7 mouse cellular contexts compared by ENCODE assay signal in genomic region chr11:17460920-17461279, GRCm38 (mm10).
DNase-seq lines count a peak whose midpoint lies in the region; ATAC-seq and TF ChIP-seq lines count a peak whose summit lies in the region.

No protein-coding gene starts in this region.

- H3K27me3 ChIP-seq in embryonic facial prominence, embryonic 15.5 days = no peaks in the 10 kb centered on the region
- H3K27me3 ChIP-seq in hindbrain, postnatal 0 days (ENCODE audit: insufficient read depth, low read length) = no peaks in the 10 kb centered on the region
- H3K27me3 ChIP-seq in lung, embryonic 16.5 days (ENCODE audit: control insufficient read depth, insufficient read depth, low read depth, low read length) = no peaks in the 10 kb centered on the region
- no peaks in the 10 kb centered on the region for H3K27me3 ChIP-seq in stomach, postnatal 0 days (ENCODE audit: control insufficient read depth, insufficient read depth, low read length)
- H3K27me3 ChIP-seq in thymus, adult 2 months (ENCODE audit: control insufficient read depth, insufficient read depth, low read length) = no peaks in the 10 kb centered on the region

- H3K9me3 ChIP-seq in embryonic facial prominence, embryonic 15.5 days (replicated peaks) = no peaks in the 10 kb centered on the region
- H3K9me3 ChIP-seq in hindbrain, postnatal 0 days (ENCODE audit: low read length) = no peaks in the 10 kb centered on the region
- H3K9me3 ChIP-seq in lung, embryonic 16.5 days (ENCODE audit: control insufficient read depth, low read length) = no peaks in the 10 kb centered on the region
- H3K9me3 ChIP-seq in stomach, postnatal 0 days (ENCODE audit: control insufficient read depth, low read length) = no peaks in the 10 kb centered on the region

- H3K27ac ChIP-seq in embryonic facial prominence, embryonic 15.5 days (replicated peaks) = 0 out of 2 replicates have a peak overlapping the region, but pooled peaks have one; percentile 39
- H3K27ac ChIP-seq in hindbrain, postnatal 0 days = peak overlapping the region; percentile 54
- H3K27ac ChIP-seq in lung, embryonic 16.5 days (ENCODE audit: low read length) = peak overlapping the region; percentile 85
- H3K27ac ChIP-seq in stomach, postnatal 0 days (replicated peaks) = peak overlapping the region; percentile 25; the same call in 1 of the 2 replicates
- no peak overlapping the region for H3K27ac ChIP-seq in thymus, adult 2 months (ENCODE audit: control insufficient read depth, insufficient read depth, low read length)

- ATAC-seq in embryonic facial prominence, embryonic 15.5 days (ENCODE audit: insufficient number of reproducible peaks, low FRiP score, low TSS enrichment, low read depth) = no peak
- peak; percentile 39 for ATAC-seq in hindbrain, postnatal 0 days
- peak; percentile 65 for ATAC-seq in lung, embryonic 16.5 days (ENCODE audit: low read depth)
- no peak for ATAC-seq in stomach, postnatal 0 days (ENCODE audit: low FRiP score, low TSS enrichment)

- DNase-seq in brain, embryonic 18.5 days (ENCODE audit: low read depth, low spot score) = peak; percentile 28
- peak; percentile 70 for DNase-seq in hindbrain, postnatal 0 days (ENCODE audit: low spot score)
- peak; percentile 45 for DNase-seq in stomach, postnatal 0 days (ENCODE audit: low spot score)
- DNase-seq in thymus, postnatal 25 days = no peak
- DNase-seq in thymus, adult 2 months = no peak

- H3K9ac ChIP-seq in embryonic facial prominence, embryonic 15.5 days = no peak overlapping the region
- no peak overlapping the region for H3K9ac ChIP-seq in hindbrain, postnatal 0 days (replicated peaks; ENCODE audit: low read length)
- peak overlapping the region; percentile 49; the same call in 1 of the 2 replicates for H3K9ac ChIP-seq in lung, embryonic 16.5 days (ENCODE audit: low read length)
- H3K9ac ChIP-seq in stomach, postnatal 0 days (ENCODE audit: low read length) = no peak overlapping the region

- no peak for TF ChIP-seq EP300 in stomach, postnatal 0 days (optimal IDR thresholded peaks at IDR 0.05)

- H3K4me2 ChIP-seq in embryonic facial prominence, embryonic 15.5 days (replicated peaks) = peak overlapping the region; percentile 48
- H3K4me2 ChIP-seq in hindbrain, postnatal 0 days (ENCODE audit: low read depth, low read length) = peak overlapping the region; percentile 38
- peak overlapping the region; percentile 58 for H3K4me2 ChIP-seq in lung, embryonic 16.5 days (ENCODE audit: low read depth, low read length)
- H3K4me2 ChIP-seq in stomach, postnatal 0 days (replicated peaks; ENCODE audit: low read depth) = peak overlapping the region; percentile 35

- H3K36me3 ChIP-seq in embryonic facial prominence, embryonic 15.5 days = no peaks in the 10 kb centered on the region
- H3K36me3 ChIP-seq in hindbrain, postnatal 0 days (ENCODE audit: insufficient read depth, low read length) = no peaks in the 10 kb centered on the region
- no peaks in the 10 kb centered on the region for H3K36me3 ChIP-seq in lung, embryonic 16.5 days (ENCODE audit: control insufficient read depth, insufficient read depth, low read length)
- H3K36me3 ChIP-seq in stomach, postnatal 0 days (ENCODE audit: control insufficient read depth, insufficient read depth, low read length) = no peaks in the 10 kb centered on the region
- H3K36me3 ChIP-seq in thymus, adult 2 months (ENCODE audit: control insufficient read depth, insufficient read depth, low read length) = no peaks in the 10 kb centered on the region

- WGBS in embryonic facial prominence, embryonic 15.5 days = 3% methylated on average over 13 of the region's 13 CpGs
- 2% methylated on average over 13 of the region's 13 CpGs for WGBS in hindbrain, postnatal 0 days
- WGBS in lung, embryonic 16.5 days = 6% methylated on average over 13 of the region's 13 CpGs
- WGBS in stomach, postnatal 0 days = 2% methylated on average over 13 of the region's 13 CpGs
- 18% methylated on average over 13 of the region's 13 CpGs for WGBS in thymus, adult 2 months

- H3K4me1 ChIP-seq in embryonic facial prominence, embryonic 15.5 days = peaks cover 13% of the 10 kb centered on the region
- 0 out of 2 replicates have a peak, but pooled peaks cover 7% of the 10 kb centered on the region for H3K4me1 ChIP-seq in hindbrain, postnatal 0 days (ENCODE audit: insufficient read depth, low read length)
- peaks cover 2% of the 10 kb centered on the region; the same call in 1 of the 2 replicates for H3K4me1 ChIP-seq in lung, embryonic 16.5 days (replicated peaks; ENCODE audit: control insufficient read depth, insufficient read depth, low read length)
- H3K4me1 ChIP-seq in stomach, postnatal 0 days (replicated peaks; ENCODE audit: control insufficient read depth, insufficient read depth) = no peaks in the 10 kb centered on the region
- no peaks in the 10 kb centered on the region for H3K4me1 ChIP-seq in thymus, adult 2 months (replicated peaks; ENCODE audit: control insufficient read depth, insufficient read depth, low read length)

- no peak for TF ChIP-seq CTCF in hindbrain, postnatal 0 days (IDR thresholded peaks at IDR 0.05; ENCODE audit: low read depth)
- TF ChIP-seq CTCF in stomach, postnatal 0 days (IDR thresholded peaks at IDR 0.05; ENCODE audit: low read depth) = no peak
- TF ChIP-seq CTCF in thymus, adult 2 months (IDR thresholded peaks at IDR 0.05; ENCODE audit: borderline replicate concordance, control insufficient read depth, extremely low read depth, insufficient read depth, low read length, poor library complexity) = no peak

- no peak for TF ChIP-seq POLR2A in thymus, adult 2 months (IDR thresholded peaks at IDR 0.05; ENCODE audit: control insufficient read depth, extremely low read depth, insufficient read depth, low read length, poor library complexity)

- H3K4me3 ChIP-seq in embryonic facial prominence, embryonic 15.5 days (replicated peaks) = peak overlapping the region; percentile 31
- H3K4me3 ChIP-seq in hindbrain, postnatal 0 days (ENCODE audit: low read length) = peak overlapping the region; percentile 12
- peak overlapping the region; percentile 37 for H3K4me3 ChIP-seq in lung, embryonic 16.5 days (ENCODE audit: low read length)
- H3K4me3 ChIP-seq in stomach, postnatal 0 days (ENCODE audit: low read depth, low read length) = peak overlapping the region; percentile 23
- no peak overlapping the region for H3K4me3 ChIP-seq in thymus, adult 2 months (ENCODE audit: control insufficient read depth, insufficient read depth, low read length)

Comparison
In these comparisons a context has a peak if more than half of its experiments do, and no peak if none do; other contexts are left out.
1. DNase-seq: peak in brain, embryonic 18.5 days (single experiment), hindbrain, postnatal 0 days (single experiment) and stomach, postnatal 0 days (single experiment); none in thymus, postnatal 25 days (single experiment) and thymus, adult 2 months (single experiment).
2. ATAC-seq: peak in hindbrain, postnatal 0 days (single experiment) and lung, embryonic 16.5 days (single experiment); none in embryonic facial prominence, embryonic 15.5 days (single experiment) and stomach, postnatal 0 days (single experiment).
3. Peak in every context shown above with its lines, with median percentiles within 50 percentile points of each other: H3K4me2 ChIP-seq.